Mouse (Mus musculus): ENCODE results near the gene Mrps18b. TPM values are rescaled to one million over a fixed set of nuclear protein-coding genes. Genes with fewer than 3 reads are reported as not detected.

The Mrps18b gene
- polyA plus RNA-seq, 1 experiment, result 43.9 TPM

GRCm38 (mm10) chr17:35929534-35929933 is 13.3 kb upstream of the Mrps18b start:
- DNase-seq (ENCODE audit: low read depth), result no peak
- TF ChIP-seq POLR2A (IDR thresholded peaks at IDR 0.05; ENCODE audit: borderline replicate concordance, extremely low read depth, insufficient read depth, insufficient read length, poor library complexity, severe bottlenecking), result no peak
- TF ChIP-seq CTCF (IDR thresholded peaks at IDR 0.05; ENCODE audit: borderline replicate concordance, extremely low read depth, insufficient read depth, insufficient read length), result no peak

- DNase-seq (ENCODE audit: low read depth), result no peak
- TF ChIP-seq POLR2A (IDR thresholded peaks at IDR 0.05; ENCODE audit: borderline replicate concordance, extremely low read depth, insufficient read depth, insufficient read length, poor library complexity, severe bottlenecking), result no peak
- no peak for TF ChIP-seq CTCF (IDR thresholded peaks at IDR 0.05; ENCODE audit: borderline replicate concordance, extremely low read depth, insufficient read depth, insufficient read length)
Measured at GRCm38 (mm10) chr17:35927471-35927870, 11.3 kb upstream of the Mrps18b start.

- DNase-seq (ENCODE audit: low read depth), result no peak
- TF ChIP-seq POLR2A (IDR thresholded peaks at IDR 0.05; ENCODE audit: borderline replicate concordance, extremely low read depth, insufficient read depth, insufficient read length, poor library complexity, severe bottlenecking) (no peak), CTCF (IDR thresholded peaks at IDR 0.05; ENCODE audit: borderline replicate concordance, extremely low read depth, insufficient read depth, insufficient read length) (no peak)
Measured at GRCm38 (mm10) chr17:35923281-35923680, 7.1 kb upstream of the Mrps18b start.

- TF ChIP-seq POLR2A (IDR thresholded peaks at IDR 0.05; ENCODE audit: borderline replicate concordance, extremely low read depth, insufficient read depth, insufficient read length, poor library complexity, severe bottlenecking) (no peak), CTCF (IDR thresholded peaks at IDR 0.05; ENCODE audit: borderline replicate concordance, extremely low read depth, insufficient read depth, insufficient read length) (no peak)
- no peak for DNase-seq (ENCODE audit: low read depth)
Measured at GRCm38 (mm10) chr17:35922566-35922965, 6.4 kb upstream of the Mrps18b start.

GRCm38 (mm10) chr17:35921710-35922109 is 5.5 kb upstream of the Mrps18b start:
- TF ChIP-seq POLR2A (IDR thresholded peaks at IDR 0.05; ENCODE audit: borderline replicate concordance, extremely low read depth, insufficient read depth, insufficient read length, poor library complexity, severe bottlenecking), result no peak
- TF ChIP-seq CTCF (IDR thresholded peaks at IDR 0.05; ENCODE audit: borderline replicate concordance, extremely low read depth, insufficient read depth, insufficient read length), result no peak
- DNase-seq (ENCODE audit: low read depth), result no peak

- TF ChIP-seq POLR2A (IDR thresholded peaks at IDR 0.05; ENCODE audit: borderline replicate concordance, extremely low read depth, insufficient read depth, insufficient read length, poor library complexity, severe bottlenecking) (no peak), CTCF (IDR thresholded peaks at IDR 0.05; ENCODE audit: borderline replicate concordance, extremely low read depth, insufficient read depth, insufficient read length) (peak; percentile 57; the same call in 1 of the 2 replicates)
- peak; percentile 76 for DNase-seq (ENCODE audit: low read depth)
Measured at GRCm38 (mm10) chr17:35920862-35921562, 4.8 kb upstream of the Mrps18b start.

GRCm38 (mm10) chr17:35920384-35920783 is 4.2 kb upstream of the Mrps18b start:
- DNase-seq (ENCODE audit: low read depth), result peak; percentile 14

GRCm38 (mm10) chr17:35919864-35920301 is 3.7 kb upstream of the Mrps18b start:
- no peak for DNase-seq (ENCODE audit: low read depth)
- no peak for TF ChIP-seq POLR2A (IDR thresholded peaks at IDR 0.05; ENCODE audit: borderline replicate concordance, extremely low read depth, insufficient read depth, insufficient read length, poor library complexity, severe bottlenecking)
- no peak for TF ChIP-seq CTCF (IDR thresholded peaks at IDR 0.05; ENCODE audit: borderline replicate concordance, extremely low read depth, insufficient read depth, insufficient read length)

More at GRCm38 (mm10) chr17:35920384-35920783, 4.2 kb upstream of the Mrps18b start:
- TF ChIP-seq POLR2A (IDR thresholded peaks at IDR 0.05; ENCODE audit: borderline replicate concordance, extremely low read depth, insufficient read depth, insufficient read length, poor library complexity, severe bottlenecking) (no peak), CTCF (IDR thresholded peaks at IDR 0.05; ENCODE audit: borderline replicate concordance, extremely low read depth, insufficient read depth, insufficient read length) (no peak)

GRCm38 (mm10) chr17:35919060-35919715 is 3.0 kb upstream of the Mrps18b start:
- TF ChIP-seq CTCF (IDR thresholded peaks at IDR 0.05; ENCODE audit: borderline replicate concordance, extremely low read depth, insufficient read depth, insufficient read length) (no peak), POLR2A (IDR thresholded peaks at IDR 0.05; ENCODE audit: borderline replicate concordance, extremely low read depth, insufficient read depth, insufficient read length, poor library complexity, severe bottlenecking) (no peak)
- DNase-seq (ENCODE audit: low read depth), result peak; percentile 99

GRCm38 (mm10) chr17:35918276-35919059 is 2.3 kb upstream of the Mrps18b start:
- TF ChIP-seq POLR2A (IDR thresholded peaks at IDR 0.05; ENCODE audit: borderline replicate concordance, extremely low read depth, insufficient read depth, insufficient read length, poor library complexity, severe bottlenecking), result no peak
- TF ChIP-seq CTCF (IDR thresholded peaks at IDR 0.05; ENCODE audit: borderline replicate concordance, extremely low read depth, insufficient read depth, insufficient read length), result no peak
- DNase-seq (ENCODE audit: low read depth), result peak; percentile 90
